14 mouse cellular contexts compared by ENCODE assay signal in genomic region chr9:40294210-40294609, GRCm38 (mm10).
"Had no signal": no experiment of that assay in that cellular context is flagged by ENCODE, and none has a peak within 500 bp of the region (broad histone marks: within the 10 kb centered on the region; RNA-seq: fewer than 3 reads in every experiment).

No protein-coding gene starts in this region.

- ATAC-seq: lung, postnatal 0 days had no signal

- DNase-seq: kidney, adult 9 months; kidney, postnatal 10 days; kidney, postnatal 4 days; lung, adult 2 months; lung, postnatal 36 days; right cerebral cortex, postnatal 14 days; thymus, postnatal 4 days had no signal

- H3K9me3 ChIP-seq: limb, embryonic 10.5 days; liver, embryonic 15.5 days; neural tube, embryonic 13.5 days; stomach, embryonic 15.5 days had no signal

- H3K9ac ChIP-seq: liver, embryonic 15.5 days; neural tube, embryonic 13.5 days; stomach, embryonic 15.5 days had no signal

- H3K36me3 ChIP-seq: liver, embryonic 15.5 days; stomach, embryonic 15.5 days had no signal

- H3K27me3 ChIP-seq: liver, embryonic 15.5 days; neural tube, embryonic 13.5 days; stomach, embryonic 15.5 days had no signal

- H3K27ac ChIP-seq: left cerebral cortex, adult 2 months; limb, embryonic 10.5 days; liver, embryonic 15.5 days; neural tube, embryonic 13.5 days; stomach, embryonic 15.5 days had no signal

- H3K4me3 ChIP-seq: left cerebral cortex, adult 2 months; limb, embryonic 10.5 days; liver, embryonic 15.5 days; neural tube, embryonic 13.5 days; stomach, embryonic 15.5 days had no signal

- H3K4me2 ChIP-seq: liver, embryonic 11.5 days; liver, embryonic 15.5 days; neural tube, embryonic 13.5 days; stomach, embryonic 15.5 days had no signal

- H3K4me1 ChIP-seq: limb, embryonic 10.5 days; liver, embryonic 15.5 days; neural tube, embryonic 13.5 days; stomach, embryonic 15.5 days had no signal
